Mouse (Mus musculus): ENCODE data around the gene Anxa6. TPM values are rescaled to one million over a fixed set of nuclear protein-coding genes. Genes with fewer than 3 reads are reported as not detected.
"Not testable (repeated sequence)": the region's sequence is repeated elsewhere in the genome, so short reads cannot be mapped to it uniquely, and the experiment has no call there.

The Anxa6 gene
- total and polyA plus RNA-seq, 2 experiments from 2014 or later = 71.3 to 86.0 TPM

DNA sequence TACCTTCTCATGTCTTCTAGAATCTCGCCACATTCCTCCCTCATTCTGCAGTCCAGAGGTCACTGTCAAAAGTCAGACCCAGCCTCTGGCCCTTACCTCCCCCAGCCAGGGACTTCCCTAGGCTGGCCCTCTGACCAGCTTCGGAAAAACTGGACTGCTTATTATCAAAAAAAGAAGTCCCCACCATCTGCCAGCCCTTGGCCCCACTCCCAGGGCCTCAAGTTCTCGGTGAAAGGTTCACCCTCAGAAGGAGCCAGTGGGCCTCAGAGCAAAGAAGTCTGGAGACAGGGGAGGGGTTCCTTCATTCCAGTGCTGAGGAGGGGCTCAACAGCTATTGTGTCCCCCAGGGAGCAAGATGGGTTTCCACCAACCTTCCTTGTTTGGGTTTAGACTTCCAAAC, 71.3 kb downstream of the Anxa6 start:
- 52% methylated on average over 3 of the region's 3 CpGs for WGBS

DNA sequence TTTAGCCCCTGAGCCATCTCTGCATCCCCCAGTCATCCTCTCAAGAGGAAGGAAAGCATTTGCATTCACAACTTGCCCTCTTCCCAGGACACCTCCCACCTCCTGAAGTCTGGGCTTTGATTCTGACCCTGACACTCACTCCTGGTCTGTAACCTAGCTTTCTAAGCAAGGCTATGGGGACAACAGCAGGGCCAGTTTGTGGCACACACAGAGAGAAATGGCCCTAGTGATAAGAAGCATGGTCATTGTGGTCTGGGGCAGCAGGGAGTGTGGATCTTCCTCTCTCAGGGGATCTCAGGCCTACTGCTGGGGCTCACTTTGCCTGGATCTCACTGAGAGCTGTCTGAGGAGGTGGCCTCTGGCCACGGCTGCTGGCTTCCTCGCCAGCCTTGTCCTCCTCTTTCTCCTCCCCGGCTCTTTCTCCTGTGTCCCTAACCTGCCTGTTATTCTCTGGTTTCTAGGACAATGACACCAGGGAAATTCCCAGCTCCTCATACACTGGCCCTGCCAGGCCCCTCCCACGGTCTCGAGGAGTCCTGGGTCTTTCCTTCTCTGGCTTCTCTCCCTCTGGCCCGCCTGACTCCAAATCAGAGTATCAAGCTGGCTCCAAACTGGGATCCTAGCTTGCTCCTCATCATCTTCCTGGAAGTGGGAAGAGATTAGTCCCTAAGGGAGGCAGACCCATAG, 71.9 kb downstream of the Anxa6 start:
- no peak overlapping the region for H3K9ac ChIP-seq (replicated peaks; ENCODE audit: low read length)
- no peaks in the 10 kb centered on the region for H3K9me3 ChIP-seq (ENCODE audit: low read length)
- H3K27me3 ChIP-seq (ENCODE audit: insufficient read depth, low read length) = no peaks in the 10 kb centered on the region
- DNase-seq (ENCODE audit: low spot score) (no peak), ATAC-seq (no peak)
- H3K4me1 ChIP-seq (ENCODE audit: insufficient read depth, low read length) = no peaks in the 10 kb centered on the region
- TF ChIP-seq CTCF (IDR thresholded peaks at IDR 0.05; ENCODE audit: low read depth) = no peak
- no peak overlapping the region for H3K4me3 ChIP-seq (ENCODE audit: low read length)
- no peak overlapping the region for H3K27ac ChIP-seq
- no peak overlapping the region for H3K4me2 ChIP-seq (ENCODE audit: low read depth, low read length)
- 77% methylated on average over 6 of the region's 6 CpGs for WGBS
- H3K36me3 ChIP-seq (ENCODE audit: insufficient read depth, low read length) = no peaks in the 10 kb centered on the region

More for the DNA sequence above, 71.3 kb downstream of the Anxa6 start:
- Histone ChIP-seq H3K9me3 (ENCODE audit: low read length) (no peaks in the 10 kb centered on the region), H3K27ac (no peak overlapping the region), H3K27me3 (ENCODE audit: insufficient read depth, low read length) (no peaks in the 10 kb centered on the region), H3K36me3 (ENCODE audit: insufficient read depth, low read length) (no peaks in the 10 kb centered on the region), H3K4me1 (ENCODE audit: insufficient read depth, low read length) (no peaks in the 10 kb centered on the region), H3K9ac (replicated peaks; ENCODE audit: low read length) (no peak overlapping the region), H3K4me3 (ENCODE audit: low read length) (no peak overlapping the region), H3K4me2 (ENCODE audit: low read depth, low read length) (no peak overlapping the region)
- DNase-seq (ENCODE audit: low spot score) = no peak
- no peak for TF ChIP-seq CTCF (IDR thresholded peaks at IDR 0.05; ENCODE audit: low read depth)
- ATAC-seq = no peak

- ATAC-seq (no peak), DNase-seq (ENCODE audit: low spot score) (no peak)
- H3K36me3 ChIP-seq (ENCODE audit: insufficient read depth, low read length) = no peaks in the 10 kb centered on the region
- H3K27me3 ChIP-seq (ENCODE audit: insufficient read depth, low read length) = no peaks in the 10 kb centered on the region
- no peaks in the 10 kb centered on the region for H3K9me3 ChIP-seq (ENCODE audit: low read length)
- WGBS = 88% methylated on average over 6 of the region's 6 CpGs
- H3K27ac ChIP-seq = no peak overlapping the region
- no peaks in the 10 kb centered on the region for H3K4me1 ChIP-seq (ENCODE audit: insufficient read depth, low read length)
- TF ChIP-seq CTCF (IDR thresholded peaks at IDR 0.05; ENCODE audit: low read depth) = no peak
- H3K9ac ChIP-seq (replicated peaks; ENCODE audit: low read length) = no peak overlapping the region
- H3K4me2 ChIP-seq (ENCODE audit: low read depth, low read length) = no peak overlapping the region
- H3K4me3 ChIP-seq (ENCODE audit: low read length) = no peak overlapping the region
Observed at GRCm38 (mm10) chr11:54960251-54960650, 73.0 kb downstream of the Anxa6 start.

- H3K36me3 ChIP-seq (ENCODE audit: insufficient read depth, low read length) = no peaks in the 10 kb centered on the region
- WGBS = 63% methylated on average over 3 of the region's 3 CpGs
- no peak for ATAC-seq
- no peak for TF ChIP-seq CTCF (IDR thresholded peaks at IDR 0.05; ENCODE audit: low read depth)
- H3K27ac ChIP-seq = no peak overlapping the region
- no peak for DNase-seq (ENCODE audit: low spot score)
- H3K9me3 ChIP-seq (ENCODE audit: low read length) = no peaks in the 10 kb centered on the region
- H3K27me3 ChIP-seq (ENCODE audit: insufficient read depth, low read length) = no peaks in the 10 kb centered on the region
- H3K4me2 ChIP-seq (ENCODE audit: low read depth, low read length) = no peak overlapping the region
- no peaks in the 10 kb centered on the region for H3K4me1 ChIP-seq (ENCODE audit: insufficient read depth, low read length)
- H3K9ac ChIP-seq (replicated peaks; ENCODE audit: low read length) = no peak overlapping the region
- no peak overlapping the region for H3K4me3 ChIP-seq (ENCODE audit: low read length)
Observed at GRCm38 (mm10) chr11:54958571-54959073, 74.6 kb downstream of the Anxa6 start.

DNA sequence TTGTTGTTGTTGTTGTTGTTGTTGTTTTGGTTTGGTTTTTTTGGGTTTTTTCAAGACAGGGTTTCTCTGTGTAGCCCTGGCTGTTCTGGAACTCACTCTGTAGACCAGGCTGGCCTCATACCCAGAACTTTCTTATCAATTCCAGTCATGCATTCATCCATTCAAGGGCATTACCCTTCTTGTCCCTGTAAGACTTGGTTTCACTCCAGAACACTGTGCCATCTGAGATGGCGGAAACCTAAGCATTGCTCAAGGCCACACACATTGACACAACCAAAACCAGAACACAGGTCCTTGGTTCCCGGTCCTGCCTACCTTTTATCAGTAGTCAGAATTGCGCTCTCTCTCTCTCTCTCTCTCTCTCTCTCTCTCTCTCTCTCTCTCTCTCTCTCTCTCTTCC, 75.5 kb downstream of the Anxa6 start:
- H3K4me2 ChIP-seq (ENCODE audit: low read depth, low read length); H3K4me1 ChIP-seq (ENCODE audit: insufficient read depth, low read length); H3K9ac ChIP-seq (replicated peaks; ENCODE audit: low read length); H3K27me3 ChIP-seq (ENCODE audit: insufficient read depth, low read length); H3K36me3 ChIP-seq (ENCODE audit: insufficient read depth, low read length); DNase-seq (ENCODE audit: low spot score); H3K9me3 ChIP-seq (ENCODE audit: low read length); ATAC-seq; H3K4me3 ChIP-seq (ENCODE audit: low read length); H3K27ac ChIP-seq: not testable (repeated sequence)
- WGBS = 92% methylated on average over 3 of the region's 3 CpGs

DNA sequence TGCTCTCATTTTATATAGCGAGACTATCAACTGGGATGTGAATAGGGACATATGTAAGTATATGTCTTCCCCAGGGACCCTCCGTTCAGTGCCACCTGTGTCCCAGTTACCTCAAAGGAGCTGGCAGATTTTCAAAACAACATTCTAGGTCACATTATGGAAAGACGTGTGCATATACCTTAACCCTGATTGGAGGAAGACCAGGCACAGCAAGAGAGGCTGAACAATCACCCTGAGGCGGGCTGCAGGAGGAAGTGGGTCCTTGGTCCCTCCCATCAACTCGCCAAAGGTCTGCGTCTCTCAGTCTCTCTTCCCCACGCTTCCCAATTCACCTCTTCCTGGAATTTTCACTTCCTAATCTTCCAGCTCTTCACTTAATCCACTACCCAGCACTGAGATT, 76.3 kb downstream of the Anxa6 start:
- WGBS = 64% methylated on average over 7 of the region's 7 CpGs
- H3K9ac ChIP-seq (replicated peaks; ENCODE audit: low read length) = no peak overlapping the region
- no peak for TF ChIP-seq CTCF (IDR thresholded peaks at IDR 0.05; ENCODE audit: low read depth)
- H3K4me3 ChIP-seq (ENCODE audit: low read length) = no peak overlapping the region
- H3K27ac ChIP-seq = no peak overlapping the region
- no peaks in the 10 kb centered on the region for H3K27me3 ChIP-seq (ENCODE audit: insufficient read depth, low read length)
- H3K9me3 ChIP-seq (ENCODE audit: low read length) = no peaks in the 10 kb centered on the region
- ATAC-seq (no peak), DNase-seq (ENCODE audit: low spot score) (no peak)
- H3K36me3 ChIP-seq (ENCODE audit: insufficient read depth, low read length) = no peaks in the 10 kb centered on the region
- no peaks in the 10 kb centered on the region for H3K4me1 ChIP-seq (ENCODE audit: insufficient read depth, low read length)
- H3K4me2 ChIP-seq (ENCODE audit: low read depth, low read length) = no peak overlapping the region

DNA sequence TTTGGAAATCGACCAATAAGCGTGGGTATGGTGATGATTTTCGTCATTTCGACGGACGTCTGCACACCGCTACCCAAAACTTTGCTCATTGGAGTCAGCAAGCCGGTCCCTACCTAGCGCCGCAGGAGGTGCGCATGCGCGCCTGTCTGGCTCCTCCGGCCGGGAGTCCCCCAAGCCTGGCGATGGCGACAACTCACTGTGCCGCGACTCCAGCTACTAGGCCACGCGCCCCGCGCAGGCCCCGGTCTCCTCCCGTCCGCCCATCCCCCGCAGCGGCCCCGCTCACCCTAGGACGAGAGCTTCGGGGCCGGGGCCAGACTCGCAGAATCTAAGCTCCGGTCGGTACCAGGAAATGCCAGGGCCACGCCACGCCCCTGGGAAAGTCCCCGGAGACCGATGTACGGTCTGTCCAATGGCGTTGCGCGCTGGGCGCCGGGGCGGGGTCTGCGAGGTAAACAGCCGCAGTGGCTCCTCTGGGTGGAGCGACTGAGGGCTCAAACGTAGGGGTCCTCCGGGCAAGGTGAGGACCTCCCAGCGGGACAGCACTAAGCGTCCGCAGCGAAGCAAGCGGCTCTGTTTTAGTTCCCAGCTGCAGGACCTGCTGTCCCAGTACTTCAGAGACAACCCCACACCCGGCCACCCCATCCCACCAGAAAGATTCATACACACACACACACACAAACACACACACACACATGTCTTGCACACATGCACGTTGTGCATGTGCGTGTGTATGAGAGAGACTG, 77.3 kb downstream of the Anxa6 start:
- TF ChIP-seq CTCF (IDR thresholded peaks at IDR 0.05; ENCODE audit: low read depth) = no peak
- no peaks in the 10 kb centered on the region for H3K4me1 ChIP-seq (ENCODE audit: insufficient read depth, low read length)
- peak; percentile 99 for ATAC-seq
- peak overlapping the region; percentile 90 for H3K4me3 ChIP-seq (ENCODE audit: low read length)
- DNase-seq (ENCODE audit: low spot score) = peak; percentile 98
- H3K36me3 ChIP-seq (ENCODE audit: insufficient read depth, low read length) = no peaks in the 10 kb centered on the region
- peak overlapping the region; percentile 82 for H3K9ac ChIP-seq (replicated peaks; ENCODE audit: low read length)
- H3K27ac ChIP-seq = peak overlapping the region; percentile 89
- H3K4me2 ChIP-seq (ENCODE audit: low read depth, low read length) = peak overlapping the region; percentile 69
- WGBS = under 1% methylated on average over 59 of the region's 59 CpGs
- no peaks in the 10 kb centered on the region for H3K27me3 ChIP-seq (ENCODE audit: insufficient read depth, low read length)
- H3K9me3 ChIP-seq (ENCODE audit: low read length) = no peaks in the 10 kb centered on the region

- not testable (repeated sequence) for ATAC-seq
Observed at GRCm38 (mm10) chr11:54955400-54955734, 77.9 kb downstream of the Anxa6 start.

More at GRCm38 (mm10) chr11:54955400-54955734, 77.9 kb downstream of the Anxa6 start:
- not testable (repeated sequence) for DNase-seq (ENCODE audit: low spot score); H3K27me3 ChIP-seq (ENCODE audit: insufficient read depth, low read length); H3K4me1 ChIP-seq (ENCODE audit: insufficient read depth, low read length); H3K36me3 ChIP-seq (ENCODE audit: insufficient read depth, low read length); H3K9me3 ChIP-seq (ENCODE audit: low read length)
- H3K4me2 ChIP-seq (ENCODE audit: low read depth, low read length) = peak overlapping the region; percentile 69
- H3K9ac ChIP-seq (replicated peaks; ENCODE audit: low read length) = peak overlapping the region; percentile 82
- 36% methylated on average over 10 of the region's 10 CpGs for WGBS
- H3K27ac ChIP-seq = peak overlapping the region; percentile 89; the same call in 1 of the 2 replicates
- H3K4me3 ChIP-seq (ENCODE audit: low read length) = peak overlapping the region; percentile 90

Measured in hindbrain, postnatal 0 days (tissue).